Mouse (Mus musculus): ENCODE data around the gene Mfng. TPM values are rescaled to one million over a fixed set of nuclear protein-coding genes. Genes with fewer than 3 reads are reported as not detected.

The Mfng gene
- total RNA-seq, 2 experiments from 2014 or later: 7.3 to 7.7 TPM

GRCm38 (mm10) chr15:78788042-78788441 lies 14.8 kb upstream of the Mfng start:
- DNase-seq: no peak
- intact Hi-C loops (cut with DNase I): no loop called here

- intact Hi-C loops (cut with DNase I): no loop called here
- DNase-seq: no peak
Measured at GRCm38 (mm10) chr15:78787287-78787856, 14.1 kb upstream of the Mfng start.

- intact Hi-C loops (cut with DNase I): no loop called here
- DNase-seq: no peak
Measured at GRCm38 (mm10) chr15:78786411-78786818, 13.1 kb upstream of the Mfng start.

- DNase-seq: no peak
- intact Hi-C loops (cut with DNase I): no loop called here
Measured at GRCm38 (mm10) chr15:78785961-78786360, 12.7 kb upstream of the Mfng start.

DNA sequence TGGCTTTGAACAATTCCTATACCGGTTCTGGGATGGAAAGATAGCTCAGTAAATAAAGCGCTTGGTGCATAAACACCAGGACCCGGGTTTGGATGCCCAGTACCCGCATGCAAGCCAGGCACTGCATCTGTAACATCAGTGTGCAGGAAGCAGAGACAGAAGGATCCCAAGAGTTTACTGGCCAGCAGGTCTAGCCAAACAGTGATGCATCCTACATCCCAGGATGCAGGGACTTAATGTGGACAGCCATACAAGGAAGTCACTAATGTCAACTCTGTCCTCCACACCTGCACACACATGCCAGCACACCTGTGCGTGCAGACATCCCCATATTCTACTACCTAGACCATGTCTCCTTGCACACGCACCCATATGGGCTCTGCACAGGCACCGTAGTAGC lies 12.0 kb upstream of the Mfng start:
- intact Hi-C loops (cut with DNase I): no loop called here
- DNase-seq: no peak

GRCm38 (mm10) chr15:78784520-78784919 lies 11.2 kb upstream of the Mfng start:
- intact Hi-C loops (cut with DNase I): no loop called here

DNA sequence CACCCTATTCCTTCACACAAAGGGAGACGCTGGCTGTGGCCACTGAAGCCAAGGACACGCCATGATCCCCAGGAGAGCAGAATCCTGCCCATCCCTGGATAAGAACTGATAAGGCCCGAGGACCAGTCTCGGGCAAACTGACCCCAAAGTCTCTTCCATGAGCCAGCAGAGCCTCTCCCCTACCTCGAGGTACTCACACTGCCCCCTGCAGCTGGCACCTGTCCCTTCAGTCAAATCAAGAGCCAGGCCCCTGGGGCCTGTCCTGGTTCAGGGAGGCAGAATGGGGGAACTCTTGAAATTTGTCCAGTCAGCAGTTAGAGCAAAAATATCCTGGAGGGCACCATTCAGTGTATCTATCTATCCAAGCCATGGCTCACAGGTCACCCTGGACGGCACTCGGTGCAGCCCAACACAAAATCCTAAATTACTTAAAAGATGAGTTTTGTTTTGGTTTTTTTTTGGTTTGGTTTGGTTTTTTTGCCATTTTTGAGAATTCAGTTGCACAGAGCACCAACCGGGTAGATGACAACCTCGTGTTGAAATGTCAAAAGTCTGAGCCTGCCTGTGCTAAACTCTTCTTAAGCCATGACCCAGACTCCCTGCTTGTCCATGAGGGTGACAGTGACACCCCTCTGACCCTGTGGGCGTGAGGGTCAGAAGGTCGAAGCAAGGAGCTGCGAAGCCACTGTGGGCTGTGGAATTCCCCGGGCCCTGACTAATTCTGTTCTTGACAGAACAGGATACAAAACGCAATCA lies 9.3 kb upstream of the Mfng start:
- DNase-seq: no peak
- intact Hi-C loops (cut with DNase I): no loop called here

More at GRCm38 (mm10) chr15:78784520-78784919, 11.2 kb upstream of the Mfng start:
- DNase-seq: no peak

- no peak for DNase-seq
- intact Hi-C loops (cut with DNase I): no loop called here
Measured at GRCm38 (mm10) chr15:78780908-78781307, 7.6 kb upstream of the Mfng start.

DNA sequence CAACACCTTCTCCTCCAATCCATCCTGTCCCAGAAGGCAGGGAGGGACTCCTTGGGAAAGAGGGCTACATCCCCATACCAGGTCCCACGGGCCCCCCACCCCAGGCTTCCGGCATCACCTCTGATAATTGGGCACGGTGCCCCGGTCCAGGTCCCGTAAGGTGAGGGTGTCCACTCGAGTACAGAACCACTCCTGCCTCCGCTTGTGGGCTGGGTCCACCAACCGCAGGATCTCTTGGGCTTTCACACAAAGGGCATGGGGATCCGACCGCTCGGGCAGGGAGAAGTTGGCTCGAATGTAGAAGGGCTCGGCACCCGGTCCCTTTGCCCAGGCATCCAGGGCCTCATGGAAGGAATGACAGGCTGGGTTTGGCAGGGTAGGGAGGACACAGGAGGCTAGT lies 7.1 kb upstream of the Mfng start:
- DNase-seq: no peak
- intact Hi-C loops (cut with DNase I): no loop called here

DNA sequence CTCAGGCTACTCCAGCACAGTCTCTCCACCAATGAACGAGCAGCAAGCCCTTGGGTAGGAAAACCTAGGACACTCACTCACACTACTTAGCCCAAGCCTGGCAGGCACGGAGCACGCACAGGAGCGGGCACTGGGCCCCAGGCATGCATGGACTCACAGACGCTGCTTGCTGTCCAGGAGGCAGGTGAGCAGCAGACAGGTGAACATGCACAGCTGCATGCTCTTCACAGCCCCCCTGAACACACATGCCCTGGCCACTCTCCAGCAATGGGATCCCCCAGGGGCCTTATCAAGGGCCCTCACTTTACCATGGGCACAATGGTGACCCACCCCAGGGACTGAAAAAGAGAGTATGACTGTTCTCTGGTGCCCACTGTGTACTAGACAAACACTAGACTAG lies 6.4 kb upstream of the Mfng start:
- DNase-seq: no peak
- intact Hi-C loops (cut with DNase I): no loop called here

DNA sequence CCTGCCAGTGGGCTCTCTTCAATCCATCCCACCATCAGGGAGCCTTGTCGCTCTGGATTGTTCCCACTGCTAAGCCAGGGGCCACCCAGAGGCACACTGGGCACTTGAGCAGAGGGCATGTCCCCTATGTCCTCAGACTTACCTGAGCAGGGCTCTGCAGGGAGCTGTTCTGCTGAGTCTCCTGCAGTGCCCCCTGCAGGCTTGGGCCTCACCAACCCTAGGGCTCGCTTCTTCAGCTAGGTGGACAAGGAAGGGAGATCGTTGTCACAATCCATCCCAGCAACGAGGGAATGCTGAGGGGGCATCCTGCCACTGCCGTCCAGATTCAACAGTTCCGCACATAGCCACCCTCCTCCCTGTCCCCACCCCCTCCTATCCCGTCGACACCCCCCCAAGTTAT lies 6.0 kb upstream of the Mfng start:
- intact Hi-C loops (cut with DNase I): no loop called here
- no peak for DNase-seq

DNA sequence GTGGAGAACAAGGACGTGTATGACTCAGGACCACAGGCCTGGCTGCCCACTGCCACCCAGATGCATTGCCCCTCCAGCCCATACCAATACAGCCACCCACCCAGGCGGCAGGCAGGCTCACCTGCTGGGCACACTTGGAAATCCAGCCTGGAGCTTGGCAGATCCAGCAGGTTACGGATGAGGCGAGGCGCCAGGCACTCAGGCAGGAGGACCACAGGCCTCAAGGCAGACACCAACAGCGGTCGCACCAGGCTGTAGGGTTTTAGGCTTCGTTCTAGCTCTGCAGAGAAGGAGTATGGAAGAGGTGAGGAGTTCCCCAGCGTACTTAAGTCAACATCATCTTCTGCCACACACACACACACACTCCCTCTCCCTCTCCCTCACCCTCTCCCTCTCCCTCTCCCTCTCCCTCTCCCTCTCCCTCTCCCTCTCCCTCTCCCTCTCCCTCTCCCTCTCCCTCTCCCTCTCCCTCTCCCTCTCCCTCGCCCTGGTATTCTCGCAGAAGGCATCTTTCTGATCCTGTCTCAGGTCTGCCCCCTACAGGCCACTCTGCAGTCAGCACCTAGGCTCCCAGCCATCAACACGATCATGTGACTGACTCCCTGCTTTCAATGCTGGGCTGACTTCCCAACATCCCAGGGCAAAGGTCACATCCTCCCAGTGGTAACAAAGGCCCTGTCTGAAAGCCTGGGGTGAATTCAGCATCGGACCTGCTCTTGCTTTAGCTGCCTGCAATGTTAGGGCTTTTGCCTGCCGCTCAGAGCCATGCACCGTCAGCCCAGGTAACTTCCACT lies 5.0 kb upstream of the Mfng start:
- intact Hi-C loops (cut with DNase I): no loop called here
- peak; percentile 92 for DNase-seq

DNA sequence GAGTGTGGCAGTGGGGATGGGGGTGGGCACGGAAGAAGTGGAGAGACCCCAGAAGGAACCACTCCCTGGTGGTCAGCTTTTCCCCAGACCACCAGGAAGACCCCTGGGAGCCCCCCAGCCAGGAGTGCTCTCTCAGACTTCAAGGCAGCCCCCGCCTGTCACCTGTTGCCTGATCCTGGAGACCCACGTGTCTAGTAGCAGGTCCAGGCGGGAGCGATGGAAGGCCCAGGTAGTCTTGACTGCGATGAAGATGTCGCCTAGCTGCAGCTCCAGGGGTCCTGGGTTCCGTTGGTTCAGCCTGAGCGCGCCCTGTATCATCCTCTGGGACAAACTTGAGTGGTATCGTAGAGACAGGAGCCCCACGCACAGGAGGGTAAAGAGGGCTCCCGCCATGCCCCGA lies 419 bp downstream of the Mfng start:
- intact Hi-C loops (cut with DNase I): no loop called here
- no peak for DNase-seq

DNA sequence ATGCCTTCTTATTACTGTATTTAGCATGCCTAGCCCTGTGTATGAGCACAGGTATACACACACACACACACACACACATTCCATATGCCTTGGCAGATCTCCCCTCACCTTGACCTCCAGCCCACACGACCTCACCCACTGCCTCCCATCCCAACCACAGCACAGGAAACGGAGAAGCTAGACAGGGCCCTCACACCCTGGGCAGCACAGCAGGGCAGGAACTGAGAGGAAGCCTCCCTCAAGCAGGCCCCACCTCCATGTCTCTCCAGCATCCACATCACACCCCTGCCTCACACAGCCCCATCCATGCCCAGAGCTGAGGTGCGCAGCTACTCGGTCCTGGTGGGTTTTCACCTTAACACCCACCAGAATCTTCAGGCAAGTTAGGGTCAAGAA lies 909 bp downstream of the Mfng start:
- intact Hi-C loops (cut with DNase I): no loop called here
- DNase-seq: no peak

DNA sequence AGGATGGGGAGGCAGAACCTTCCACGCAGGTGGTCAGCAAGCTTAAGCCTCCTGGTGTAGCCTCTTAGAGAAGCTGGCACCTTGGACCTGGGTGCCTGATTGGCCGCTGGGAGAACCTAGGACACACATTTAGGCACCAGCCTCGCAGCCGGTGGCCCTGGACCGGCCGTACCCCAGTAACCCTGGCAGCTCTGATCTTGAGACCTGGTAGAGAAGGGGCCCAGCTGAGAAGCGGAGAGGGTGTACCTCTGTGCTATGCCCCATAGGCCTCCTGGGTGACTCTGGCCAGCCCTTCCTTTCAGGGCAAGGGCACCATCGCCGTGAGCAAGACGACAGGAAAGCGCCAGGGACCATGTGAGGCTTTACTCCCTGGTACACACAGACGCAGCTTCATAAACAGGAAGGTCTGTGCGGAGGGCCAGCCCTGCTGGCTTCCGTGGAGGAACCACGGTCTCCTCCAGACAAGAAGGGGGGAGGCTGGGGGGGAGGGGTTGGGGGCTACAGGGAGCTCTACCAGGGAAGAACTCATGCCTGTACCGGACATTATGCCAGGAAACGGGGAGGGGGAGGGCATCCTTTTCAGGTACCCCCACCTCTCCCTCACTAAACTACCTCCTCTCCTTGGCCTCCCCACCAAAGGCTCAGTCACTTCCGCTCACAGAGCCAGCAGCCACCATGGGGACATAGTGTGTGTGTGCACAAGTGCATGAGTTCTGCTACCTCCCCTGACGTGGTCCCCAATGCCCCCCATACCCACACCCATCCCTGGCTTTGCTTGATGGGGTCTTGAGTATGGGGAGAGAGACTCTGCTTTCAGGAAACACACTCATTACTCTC lies 1.5 kb downstream of the Mfng start:
- DNase-seq: no peak
- intact Hi-C loops (cut with DNase I): no loop called here

GRCm38 (mm10) chr15:78770983-78771355 lies 2.3 kb downstream of the Mfng start:
- DNase-seq: peak; percentile 93
- intact Hi-C loops (cut with DNase I): no loop called here

DNA sequence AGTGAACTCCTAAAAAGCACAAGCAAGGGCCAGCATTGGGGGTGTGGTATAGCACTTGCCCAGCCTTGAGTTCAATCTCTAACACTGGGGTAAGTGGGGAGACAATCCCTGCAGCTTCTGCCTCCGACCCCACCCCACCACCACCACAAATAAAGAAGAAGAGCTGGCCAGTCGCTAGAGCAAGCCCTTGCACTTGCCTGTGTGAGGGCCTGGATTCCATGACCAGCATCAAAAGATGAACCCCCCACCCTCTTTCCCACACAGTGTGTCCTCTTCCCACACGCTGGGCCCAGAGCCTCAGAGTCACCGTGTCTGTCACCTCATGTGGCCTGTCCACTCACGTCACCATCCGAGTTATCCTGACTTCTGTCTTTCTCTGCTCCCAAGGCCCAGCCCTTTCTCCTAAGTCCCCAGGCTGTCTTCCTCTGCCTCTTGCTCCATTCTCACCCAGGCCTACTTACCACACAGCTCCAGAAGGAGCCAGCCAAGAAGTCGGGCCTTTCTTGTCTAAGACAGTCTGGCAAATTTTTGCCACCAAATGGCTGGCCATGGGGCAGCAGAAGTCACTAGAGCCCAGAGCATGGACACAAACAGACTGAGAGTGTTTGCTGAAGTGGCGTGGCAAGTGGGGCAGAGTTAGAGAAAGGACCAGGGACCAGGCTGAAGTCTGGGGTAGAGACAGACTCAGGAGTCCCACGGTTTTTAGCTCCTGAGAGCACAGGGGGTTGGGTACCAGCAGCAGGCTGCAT lies 2.9 kb downstream of the Mfng start:
- intact Hi-C loops (cut with DNase I): no loop called here

DNA sequence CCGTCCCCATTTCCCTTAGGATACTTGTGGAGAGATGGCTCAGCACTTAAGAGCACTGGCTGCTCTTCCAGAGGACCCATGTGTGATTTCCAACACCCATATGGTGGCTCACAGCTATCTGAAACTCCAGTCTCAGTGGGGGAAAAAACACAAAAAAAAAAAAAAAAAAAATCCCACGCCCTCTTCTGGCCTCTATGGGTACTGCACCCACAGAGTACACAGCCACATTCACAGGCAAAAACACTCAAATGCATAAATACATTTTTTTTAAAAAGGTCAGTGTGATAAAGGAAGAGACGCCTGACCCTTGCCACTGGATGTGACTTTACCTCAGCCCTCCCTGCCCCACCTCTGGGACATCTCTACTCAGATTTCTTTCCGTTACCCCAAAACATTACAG lies 4.2 kb downstream of the Mfng start:
- intact Hi-C loops (cut with DNase I): no loop called here
- no peak for DNase-seq

More for the DNA sequence above, 2.9 kb downstream of the Mfng start:
- no peak for DNase-seq

GRCm38 (mm10) chr15:78763704-78764103 lies 9.6 kb downstream of the Mfng start:
- DNase-seq: no peak
- intact Hi-C loops (cut with DNase I): no loop called here

GRCm38 (mm10) chr15:78763210-78763609 lies 10.1 kb downstream of the Mfng start:
- DNase-seq: peak; percentile 61
- intact Hi-C loops (cut with DNase I): no loop called here
